Mouse (Mus musculus): ENCODE measurements around the gene Lsamp.
"Not testable (repeated sequence)": the region's sequence is repeated elsewhere in the genome, so short reads cannot be mapped to it uniquely, and the experiment has no call there.

Gene Lsamp

GRCm38 (mm10) chr16:40504262-40504960 lies 520.2 kb downstream of the Lsamp start:
- H3K36me3 ChIP-seq (ENCODE audit: control insufficient read depth, insufficient read depth, low read length, poor library complexity, severe bottlenecking), result no peaks in the 10 kb centered on the region
- no peaks in the 10 kb centered on the region for H3K27me3 ChIP-seq (ENCODE audit: control insufficient read depth, insufficient read depth, low read length, poor library complexity, severe bottlenecking)
- DNase-seq (ENCODE audit: low read depth, low spot score), result no peak

GRCm38 (mm10) chr16:40509146-40510030 lies 525.2 kb downstream of the Lsamp start:
- no peak for DNase-seq (ENCODE audit: low read depth, low spot score)
- H3K27me3 ChIP-seq (ENCODE audit: control insufficient read depth, insufficient read depth, low read length, poor library complexity, severe bottlenecking), result no peaks in the 10 kb centered on the region
- H3K36me3 ChIP-seq (ENCODE audit: control insufficient read depth, insufficient read depth, low read length, poor library complexity, severe bottlenecking), result no peaks in the 10 kb centered on the region

- H3K27me3 ChIP-seq (ENCODE audit: control insufficient read depth, insufficient read depth, low read length, poor library complexity, severe bottlenecking), result no peaks in the 10 kb centered on the region
- H3K36me3 ChIP-seq (ENCODE audit: control insufficient read depth, insufficient read depth, low read length, poor library complexity, severe bottlenecking), result no peaks in the 10 kb centered on the region
- no peak for DNase-seq (ENCODE audit: low read depth, low spot score)
Observed at GRCm38 (mm10) chr16:40536754-40537153, 552.6 kb downstream of the Lsamp start.

- Histone ChIP-seq H3K36me3 (ENCODE audit: control insufficient read depth, insufficient read depth, low read length, poor library complexity, severe bottlenecking) (no peaks in the 10 kb centered on the region), H3K27me3 (ENCODE audit: control insufficient read depth, insufficient read depth, low read length, poor library complexity, severe bottlenecking) (no peaks in the 10 kb centered on the region)
- DNase-seq (ENCODE audit: low read depth, low spot score), result no peak
Observed at GRCm38 (mm10) chr16:40549663-40550062, 565.5 kb downstream of the Lsamp start.

- H3K36me3 ChIP-seq (ENCODE audit: control insufficient read depth, insufficient read depth, low read length, poor library complexity, severe bottlenecking), result no peaks in the 10 kb centered on the region
- no peaks in the 10 kb centered on the region for H3K27me3 ChIP-seq (ENCODE audit: control insufficient read depth, insufficient read depth, low read length, poor library complexity, severe bottlenecking)
- no peak for DNase-seq (ENCODE audit: low read depth, low spot score)
Observed at GRCm38 (mm10) chr16:40555608-40556007, 571.4 kb downstream of the Lsamp start.

GRCm38 (mm10) chr16:40557680-40558249 lies 573.6 kb downstream of the Lsamp start:
- DNase-seq (ENCODE audit: low read depth, low spot score), result no peak
- no peaks in the 10 kb centered on the region for H3K27me3 ChIP-seq (ENCODE audit: control insufficient read depth, insufficient read depth, low read length, poor library complexity, severe bottlenecking)

GRCm38 (mm10) chr16:40567431-40567941 lies 583.3 kb downstream of the Lsamp start:
- DNase-seq (ENCODE audit: low read depth, low spot score), result no peak
- no peaks in the 10 kb centered on the region for H3K27me3 ChIP-seq (ENCODE audit: control insufficient read depth, insufficient read depth, low read length, poor library complexity, severe bottlenecking)
- no peaks in the 10 kb centered on the region for H3K36me3 ChIP-seq (ENCODE audit: control insufficient read depth, insufficient read depth, low read length, poor library complexity, severe bottlenecking)

More at GRCm38 (mm10) chr16:40557680-40558249, 573.6 kb downstream of the Lsamp start:
- H3K36me3 ChIP-seq (ENCODE audit: control insufficient read depth, insufficient read depth, low read length, poor library complexity, severe bottlenecking), result no peaks in the 10 kb centered on the region

- no peaks in the 10 kb centered on the region for H3K36me3 ChIP-seq (ENCODE audit: control insufficient read depth, insufficient read depth, low read length, poor library complexity, severe bottlenecking)
- no peak for DNase-seq (ENCODE audit: low read depth, low spot score)
Observed at GRCm38 (mm10) chr16:40572085-40572745, 588.1 kb downstream of the Lsamp start.

GRCm38 (mm10) chr16:40582076-40582475 lies 597.9 kb downstream of the Lsamp start:
- Histone ChIP-seq H3K27me3 (ENCODE audit: control insufficient read depth, insufficient read depth, low read length, poor library complexity, severe bottlenecking) (no peaks in the 10 kb centered on the region), H3K36me3 (ENCODE audit: control insufficient read depth, insufficient read depth, low read length, poor library complexity, severe bottlenecking) (no peaks in the 10 kb centered on the region)
- no peak for DNase-seq (ENCODE audit: low read depth, low spot score)

More at GRCm38 (mm10) chr16:40572085-40572745, 588.1 kb downstream of the Lsamp start:
- no peaks in the 10 kb centered on the region for H3K27me3 ChIP-seq (ENCODE audit: control insufficient read depth, insufficient read depth, low read length, poor library complexity, severe bottlenecking)

- DNase-seq (ENCODE audit: low read depth, low spot score), result no peak
- no peaks in the 10 kb centered on the region for H3K36me3 ChIP-seq (ENCODE audit: control insufficient read depth, insufficient read depth, low read length, poor library complexity, severe bottlenecking)
- H3K27me3 ChIP-seq (ENCODE audit: control insufficient read depth, insufficient read depth, low read length, poor library complexity, severe bottlenecking), result no peaks in the 10 kb centered on the region
Observed at GRCm38 (mm10) chr16:40593161-40593560, 609.0 kb downstream of the Lsamp start.

GRCm38 (mm10) chr16:40601431-40602387 lies 617.5 kb downstream of the Lsamp start:
- no peak for DNase-seq (ENCODE audit: low read depth, low spot score)
- H3K36me3 ChIP-seq (ENCODE audit: control insufficient read depth, insufficient read depth, low read length, poor library complexity, severe bottlenecking), result no peaks in the 10 kb centered on the region

GRCm38 (mm10) chr16:40607509-40607908 lies 623.3 kb downstream of the Lsamp start:
- Histone ChIP-seq H3K27me3 (ENCODE audit: control insufficient read depth, insufficient read depth, low read length, poor library complexity, severe bottlenecking) (no peaks in the 10 kb centered on the region), H3K36me3 (ENCODE audit: control insufficient read depth, insufficient read depth, low read length, poor library complexity, severe bottlenecking) (no peaks in the 10 kb centered on the region)
- no peak for DNase-seq (ENCODE audit: low read depth, low spot score)

More at GRCm38 (mm10) chr16:40601431-40602387, 617.5 kb downstream of the Lsamp start:
- no peaks in the 10 kb centered on the region for H3K27me3 ChIP-seq (ENCODE audit: control insufficient read depth, insufficient read depth, low read length, poor library complexity, severe bottlenecking)

- not testable (repeated sequence) for DNase-seq (ENCODE audit: low read depth, low spot score); H3K27me3 ChIP-seq (ENCODE audit: control insufficient read depth, insufficient read depth, low read length, poor library complexity, severe bottlenecking); H3K36me3 ChIP-seq (ENCODE audit: control insufficient read depth, insufficient read depth, low read length, poor library complexity, severe bottlenecking)
Observed at GRCm38 (mm10) chr16:40616697-40617096, 632.5 kb downstream of the Lsamp start.
